Mouse (Mus musculus) liver, embryonic 14.5 days (tissue): ENCODE results near the gene Bbs4. TPM values are rescaled to one million over a fixed set of nuclear protein-coding genes. Genes with fewer than 3 reads are reported as not detected.

Source experiments
- ATAC-seq: fragments of 200-750 bp; cut with Nextera tagmentation; 2 replicates; pipeline ENCODE4 v1.8.0; 2017; ENCODE audit warnings: moderate number of reproducible peaks, mild to moderate bottlenecking, moderate library complexity; ENCODE audit not compliant: insufficient read depth
- DNase-seq, 3 experiments: peaks; one replicate each; pipeline ENCODE4 v3.0.0-alpha.2; 2012 to 2013; ENCODE audit warnings: low read depth in 3 of 3, low spot score in 3 of 3
- H3K27ac ChIP-seq: fragments of 300-500 bp; sonication (generic); 2 replicates; pipeline ENCODE4 v1.5.1; 2014; ENCODE audit warnings: moderate library complexity, mild to moderate bottlenecking, control low read depth, inconsistent platforms
- H3K27me3 ChIP-seq: fragments of 300-500 bp; sonication (generic); 2 replicates; pipeline ENCODE4 v1.6.1; 2014; ENCODE audit warnings: mild to moderate bottlenecking, low read length, moderate library complexity; ENCODE audit not compliant: control insufficient read depth, insufficient read depth
- H3K36me3 ChIP-seq: fragments of 300-500 bp; sonication (generic); replicated peaks from 2 replicates; pipeline ENCODE4 v1.6.1; 2014; ENCODE audit warnings: low read depth; ENCODE audit not compliant: control insufficient read depth, insufficient read depth
- H3K4me1 ChIP-seq, 2 experiments: fragments of 200-500 bp in 1 of 2; fragments of 300-500 bp in 1 of 2; sonication (generic) in 1 of 2; replicated peaks; 2 replicates each; pipeline ENCODE4 v1.6.1; 2012 to 2014; ENCODE audit warnings: antibody characterized with exemption in 1 of 2, inconsistent platforms in 1 of 2, low read length in 1 of 2; ENCODE audit not compliant: control insufficient read depth in 2 of 2, insufficient read depth in 2 of 2
- H3K4me2 ChIP-seq: fragments of 300-500 bp; sonication (generic); 2 replicates; pipeline ENCODE4 v1.6.1; 2014; ENCODE audit warnings: low read depth, mild to moderate bottlenecking, control low read depth, moderate library complexity
- H3K4me3 ChIP-seq, 2 experiments: fragments of 200-500 bp in 1 of 2; fragments of 300-500 bp in 1 of 2; sonication (generic) in 1 of 2; 2 replicates each; pipeline ENCODE4 v1.5.1; 2012 to 2014; ENCODE audit warnings: low read depth in 2 of 2, low read length in 2 of 2, mild to moderate bottlenecking in 2 of 2, control low read depth in 1 of 2, inconsistent platforms in 1 of 2, moderate library complexity in 1 of 2; ENCODE audit not compliant: insufficient read depth in 1 of 2
- H3K9ac ChIP-seq: fragments of 300-500 bp; sonication (generic); replicated peaks from 2 replicates; pipeline ENCODE4 v1.6.1; 2014; ENCODE audit warnings: mild to moderate bottlenecking, control low read depth, moderate library complexity
- H3K9me3 ChIP-seq: fragments of 300-500 bp; sonication (generic); 2 replicates; pipeline ENCODE4 v1.6.1; 2016; ENCODE audit warnings: low read length, mixed read lengths; ENCODE audit not compliant: control insufficient read depth
- CTCF ChIP-seq: IDR thresholded peaks from 2 replicates; pipeline ENCODE4 v1.5.1; 2016; ENCODE audit warnings: antibody characterized with exemption, low read depth, control low read depth
- EP300 ChIP-seq: IDR thresholded peaks from 2 replicates; pipeline ENCODE4 v1.6.1; 2016; ENCODE audit warnings: antibody characterized with exemption, low read depth
- WGBS: fragments of 180-500 bp; shearing (Covaris S2); extraction: QIAGEN DNeasy Blood & Tissue Kit; methylation state at CpG from one replicate; pipeline ENCODE4 v1.1.7; 2014; ENCODE audit not compliant: insufficient replicate concordance; 5-methylcytosine and 5-hydroxymethylcytosine counted together
- polyA plus RNA-seq, 2 experiments: library from polyadenylated mRNA; depleted of rRNA in 1 of 2; stranded (reverse) in 1 of 2; unstranded in 1 of 2; fragments of >200 nt; fragmentation: Nextera tagmentation in 1 of 2; extraction: Ambion mirVana in 1 of 2; gene quantifications; 2 replicates each; pipeline versions ENCODE4 v1.2.1 to v1.2.3; 2012 to 2014

The Bbs4 gene
- polyA plus RNA-seq, 2 experiments, result 1.1 to 1.6 TPM

DNA sequence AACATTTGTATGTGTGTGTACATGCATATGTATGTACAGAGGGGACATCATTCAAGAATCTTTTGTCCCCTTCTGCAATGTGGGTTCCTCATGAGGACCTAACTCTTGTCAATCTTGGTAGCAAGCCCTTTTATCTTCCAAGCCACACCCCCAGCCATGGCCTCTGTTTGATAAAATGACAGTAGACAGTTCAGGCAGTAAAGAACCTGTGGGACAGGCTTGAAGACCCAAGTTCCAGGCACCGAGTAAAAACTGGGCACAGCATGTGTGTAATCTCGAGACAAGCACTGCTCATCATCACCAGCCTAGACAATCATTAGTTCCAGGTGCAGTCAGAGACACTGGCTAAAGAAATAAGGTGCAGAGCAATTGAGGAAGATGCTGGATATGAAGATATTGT, 7.1 kb downstream of the Bbs4 start:
- Histone ChIP-seq H3K27me3 (no peaks in the 10 kb centered on the region), H3K4me1 (peaks cover 2 to 4% of the 10 kb centered on the region in 2 experiments; a peak in 2 of 4 replicates), H3K36me3 (no peaks in the 10 kb centered on the region), H3K4me3 (no peak overlapping the region), H3K4me2 (no peak overlapping the region), H3K27ac (no peak overlapping the region), H3K9ac (no peak overlapping the region), H3K9me3 (no peaks in the 10 kb centered on the region)
- WGBS, result 14% methylated on average over 2 of the region's 2 CpGs
- ATAC-seq (0 out of 2 replicates have a peak, but pooled peaks have one; percentile 18), DNase-seq (no peak)
- no peak for TF ChIP-seq EP300
- TF ChIP-seq CTCF, result no peak

DNA sequence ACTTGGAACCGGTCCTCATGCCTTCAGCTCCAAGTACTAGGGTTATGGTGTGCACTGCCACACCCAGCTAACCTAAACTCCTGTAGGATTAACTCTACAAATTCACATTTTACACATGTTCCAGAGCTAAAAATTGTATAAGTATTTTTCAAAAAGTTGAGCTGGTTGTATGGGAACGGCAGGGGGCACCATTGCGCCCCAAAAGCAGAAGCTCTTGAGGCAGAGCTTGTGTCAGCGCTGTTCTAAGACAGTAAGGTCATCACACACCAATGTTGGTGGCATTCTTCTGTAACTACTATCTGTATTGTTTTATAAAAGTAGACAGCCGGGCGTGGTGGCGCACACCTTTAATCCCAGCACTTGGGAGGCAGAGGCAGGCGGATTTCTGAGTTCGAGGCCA, 13.3 kb downstream of the Bbs4 start:
- WGBS, result 70% methylated on average over 9 of the region's 9 CpGs
- Histone ChIP-seq H3K4me1 (peaks cover 8 to 9% of the 10 kb centered on the region in 2 experiments; a peak in 3 of 4 replicates), H3K9me3 (no peaks in the 10 kb centered on the region), H3K27ac (no peak overlapping the region), H3K4me3 (no peak overlapping the region), H3K36me3 (no peaks in the 10 kb centered on the region), H3K27me3 (no peaks in the 10 kb centered on the region), H3K4me2 (no peak overlapping the region), H3K9ac (no peak overlapping the region)
- ATAC-seq (no peak), DNase-seq (peak in 1 of 3 experiments; percentile 22)
- TF ChIP-seq EP300, result no peak
- peak; percentile 63 for TF ChIP-seq CTCF

DNA sequence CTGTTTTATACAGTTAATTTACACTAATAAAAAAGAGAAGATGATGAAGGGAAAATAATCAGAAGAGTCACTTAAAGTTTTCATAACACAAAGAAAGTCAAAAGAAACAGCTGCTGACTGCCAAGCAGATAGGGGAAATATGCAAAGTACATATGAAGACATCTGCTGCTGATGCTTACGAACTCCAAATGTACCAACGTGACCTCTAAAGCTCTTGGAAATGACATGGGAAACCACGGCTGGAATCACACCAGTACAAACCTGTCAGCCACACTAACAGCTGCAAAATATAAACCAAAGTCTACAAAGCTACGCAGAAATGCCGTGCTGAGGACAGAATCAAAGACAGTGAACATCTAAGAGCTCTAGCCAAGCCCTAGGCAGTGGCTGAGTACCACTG, 14.2 kb downstream of the Bbs4 start:
- no peak overlapping the region for H3K4me2 ChIP-seq
- ATAC-seq (no peak), DNase-seq (no peak)
- no peaks in the 10 kb centered on the region for H3K36me3 ChIP-seq
- H3K4me1 ChIP-seq, result peaks cover 8 to 9% of the 10 kb centered on the region in 2 experiments; a peak in 3 of 4 replicates
- 74% methylated on average over 5 of the region's 5 CpGs for WGBS
- H3K9ac ChIP-seq, result no peak overlapping the region
- no peak overlapping the region for H3K4me3 ChIP-seq
- H3K27me3 ChIP-seq, result no peaks in the 10 kb centered on the region
- H3K27ac ChIP-seq, result no peak overlapping the region
- TF ChIP-seq CTCF (no peak), EP300 (no peak)
- H3K9me3 ChIP-seq, result no peaks in the 10 kb centered on the region

DNA sequence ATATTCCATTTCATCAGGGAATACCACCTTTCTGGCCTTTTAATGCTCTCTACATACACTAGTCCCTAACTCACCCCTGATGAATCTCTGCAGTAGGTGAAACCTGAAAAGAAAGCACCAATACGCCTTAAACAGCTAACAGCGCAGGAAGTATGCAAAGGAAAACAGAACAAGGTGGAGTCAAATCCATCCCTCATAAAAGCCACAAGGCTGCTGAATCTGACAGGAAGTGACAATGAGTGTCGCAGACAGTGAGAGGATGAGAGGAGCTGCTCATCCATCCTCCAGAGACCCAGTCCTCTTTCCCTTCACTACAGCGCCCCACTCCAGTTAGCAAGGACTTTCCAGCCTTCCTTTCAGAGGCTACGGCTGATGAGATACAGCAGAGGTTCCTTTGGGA, 14.9 kb downstream of the Bbs4 start:
- ATAC-seq, result no peak

DNA sequence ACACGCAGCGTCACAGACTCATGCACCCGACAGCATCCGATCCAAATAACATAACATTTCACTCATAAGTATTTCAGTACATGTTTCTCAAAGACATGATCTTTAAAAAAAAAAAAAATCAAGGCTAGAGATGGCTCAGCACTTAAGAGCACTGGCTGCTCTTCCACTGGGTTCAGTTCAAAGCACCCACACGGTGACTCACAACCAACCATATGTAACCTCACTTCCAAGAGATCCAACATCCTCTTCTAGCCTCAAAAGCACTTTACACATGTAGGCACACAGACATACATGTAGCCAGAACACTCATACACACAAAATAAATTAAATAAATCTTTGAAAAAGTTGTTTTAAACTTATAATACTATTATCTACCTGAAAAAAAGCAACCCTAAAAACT, 15.4 kb downstream of the Bbs4 start:
- no peak overlapping the region for H3K4me2 ChIP-seq
- no peaks in the 10 kb centered on the region for H3K36me3 ChIP-seq
- ATAC-seq (no peak), DNase-seq (no peak)
- H3K9me3 ChIP-seq, result no peaks in the 10 kb centered on the region
- H3K9ac ChIP-seq, result no peak overlapping the region
- no peak overlapping the region for H3K27ac ChIP-seq
- no peak for TF ChIP-seq EP300
- TF ChIP-seq CTCF, result no peak
- H3K27me3 ChIP-seq, result no peaks in the 10 kb centered on the region
- WGBS, result 81% methylated on average over 5 of the region's 5 CpGs
- H3K4me3 ChIP-seq, result no peak overlapping the region
- peaks cover 8 to 9% of the 10 kb centered on the region in 2 experiments; a peak in 3 of 4 replicates for H3K4me1 ChIP-seq

More for the DNA sequence above, 14.9 kb downstream of the Bbs4 start:
- Histone ChIP-seq H3K9me3 (no peaks in the 10 kb centered on the region), H3K9ac (no peak overlapping the region), H3K36me3 (no peaks in the 10 kb centered on the region), H3K27me3 (no peaks in the 10 kb centered on the region), H3K4me3 (no peak overlapping the region), H3K4me2 (no peak overlapping the region), H3K4me1 (peaks cover 8 to 9% of the 10 kb centered on the region in 2 experiments; a peak in 3 of 4 replicates), H3K27ac (no peak overlapping the region)
- no peak for DNase-seq
- WGBS, result 75% methylated on average over 5 of the region's 5 CpGs
- TF ChIP-seq EP300 (no peak), CTCF (no peak)
